Mouse (Mus musculus) frontal cortex, postnatal 14 days (tissue): ENCODE measurements at regions not wholly inside any gene's neighbourhood (a gene's known extent, or its start where the extent isn't known, plus 50 kb on each side); places are given as distances from the start of the nearest gene placed in this dataset.
"Not testable (repeated sequence)": the region's sequence is repeated elsewhere in the genome, so short reads cannot be mapped to it uniquely, and the experiment has no call there.

Source experiments
- DNase-seq, 2 experiments: peaks; one replicate each; pipeline ENCODE4 v3.0.0; 2022; ENCODE audit warnings: low spot score in 2 of 2

GRCm38 (mm10) chr2:17946047-17946446 is 50.7 kb downstream of the H2al2a start:
- no peak for DNase-seq

GRCm38 (mm10) chr2:17945369-17945915 is 51.3 kb downstream of the H2al2a start:
- DNase-seq = no peak

- no peak for DNase-seq
These were observed 53.3 kb downstream of the H2al2a start for GRCm38 (mm10) chr2:17943506-17943905.

DNA sequence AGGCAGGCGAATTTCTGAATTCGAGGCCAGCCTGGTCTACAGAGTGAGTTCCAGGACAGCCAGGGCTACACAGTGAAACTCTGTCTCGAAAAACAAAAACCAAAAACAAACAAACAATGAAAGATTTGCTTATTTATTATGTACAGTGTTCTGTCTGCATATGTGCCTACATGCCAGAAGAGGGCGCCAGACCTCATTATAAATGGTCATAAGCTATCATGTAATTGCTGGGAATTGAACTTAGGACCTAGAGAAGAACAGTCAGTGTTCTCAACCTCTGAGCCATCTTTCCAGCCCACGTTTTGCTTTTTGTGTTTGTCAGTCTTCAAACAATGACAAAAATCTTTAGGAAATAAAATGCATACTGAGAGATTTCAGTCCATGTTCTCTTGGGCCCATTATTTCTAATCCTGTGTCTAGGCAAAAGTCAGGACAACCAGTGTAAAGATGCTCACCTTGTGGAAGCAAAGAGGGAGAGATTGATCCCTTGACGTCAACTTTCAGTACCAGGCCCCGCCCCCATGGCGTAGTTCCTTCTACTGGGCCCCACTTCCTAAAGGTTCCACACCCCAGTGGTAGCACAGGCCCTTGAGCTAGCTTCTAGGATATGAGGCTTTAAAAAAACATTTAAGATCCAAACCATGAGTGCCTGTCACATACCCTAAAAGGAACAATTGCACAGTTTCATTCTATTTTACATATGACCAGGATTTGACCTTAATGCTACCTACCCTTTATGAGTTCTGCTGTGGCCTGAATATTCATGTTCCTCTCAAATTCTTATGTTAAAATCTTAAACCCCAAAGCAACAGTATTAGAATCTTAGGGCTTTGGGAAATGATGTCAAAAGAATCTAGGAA is 54.0 kb downstream of the H2al2a start:
- no peak for DNase-seq

DNA sequence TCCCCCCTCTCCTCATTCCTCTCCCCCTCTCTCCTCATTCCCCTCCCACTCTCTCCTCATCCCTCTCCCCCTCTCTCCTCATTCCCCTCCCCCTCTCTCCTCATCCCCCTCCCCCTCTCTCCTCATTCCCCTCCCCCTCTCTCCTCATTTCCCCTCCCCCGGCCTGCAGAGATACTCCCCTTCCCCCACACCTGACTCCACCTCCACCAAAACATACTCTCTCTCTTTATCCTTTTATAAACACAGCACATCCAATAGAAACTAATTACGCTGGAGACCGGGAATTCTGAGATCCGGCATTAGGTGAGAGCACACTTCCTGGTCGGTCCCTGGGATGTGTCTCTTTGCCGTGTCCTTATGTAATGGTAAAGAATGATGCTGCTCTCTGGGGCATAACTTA is 54.8 kb downstream of the H2al2a start:
- DNase-seq = no peak

DNA sequence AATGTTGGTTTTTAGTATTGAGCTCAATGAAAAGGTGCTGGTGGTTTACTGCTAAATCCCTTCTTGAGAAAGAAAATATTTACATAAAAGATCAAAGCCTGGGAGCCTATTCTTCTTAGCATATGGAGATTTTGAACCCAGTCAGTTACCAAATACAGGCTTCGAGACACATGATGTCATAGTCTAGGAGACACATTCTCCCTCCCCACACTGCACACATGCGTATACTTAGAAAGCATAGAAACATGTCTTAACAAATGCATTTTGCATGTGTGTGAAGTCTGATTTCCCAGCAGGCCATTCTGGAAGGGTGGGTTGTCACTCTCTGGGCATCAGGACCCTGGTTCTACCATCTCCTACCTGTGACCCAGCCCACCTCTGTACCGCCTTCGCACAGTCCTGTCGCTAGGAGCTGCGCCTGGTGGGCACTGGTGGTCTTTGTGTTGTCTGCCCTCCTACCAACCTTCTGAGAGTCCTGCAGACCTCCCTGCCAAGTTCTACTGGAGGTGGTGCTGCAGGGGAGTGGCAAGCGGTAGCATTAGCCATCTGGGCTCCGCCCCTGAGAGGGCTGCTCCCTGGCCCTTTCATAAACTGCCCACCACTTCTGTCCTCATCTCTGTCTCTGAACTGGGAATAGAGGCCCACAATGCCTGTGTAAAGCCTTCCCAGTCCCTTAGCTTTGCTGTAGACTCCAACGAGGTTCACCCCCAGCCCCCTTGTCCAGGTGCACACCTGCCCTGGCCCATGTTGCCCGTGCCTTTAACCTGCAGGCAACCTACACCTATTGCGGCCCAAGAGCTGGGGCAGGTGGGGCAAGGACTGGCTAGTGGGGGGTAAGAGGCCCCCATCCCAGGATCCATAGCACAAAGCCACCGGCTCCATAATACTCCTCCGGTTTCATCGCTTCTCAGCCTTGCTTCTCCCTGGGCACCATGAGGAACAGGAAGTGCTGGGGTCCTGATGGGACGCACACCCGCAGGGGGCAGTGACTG is 56.6 kb downstream of the H2al2a start:
- not testable (repeated sequence) for DNase-seq

GRCm38 (mm10) chr2:17939183-17939856 is 57.4 kb downstream of the H2al2a start:
- no peak for DNase-seq

- DNase-seq = no peak
These were observed 60.1 kb downstream of the H2al2a start for GRCm38 (mm10) chr2:17936527-17937139.

DNA sequence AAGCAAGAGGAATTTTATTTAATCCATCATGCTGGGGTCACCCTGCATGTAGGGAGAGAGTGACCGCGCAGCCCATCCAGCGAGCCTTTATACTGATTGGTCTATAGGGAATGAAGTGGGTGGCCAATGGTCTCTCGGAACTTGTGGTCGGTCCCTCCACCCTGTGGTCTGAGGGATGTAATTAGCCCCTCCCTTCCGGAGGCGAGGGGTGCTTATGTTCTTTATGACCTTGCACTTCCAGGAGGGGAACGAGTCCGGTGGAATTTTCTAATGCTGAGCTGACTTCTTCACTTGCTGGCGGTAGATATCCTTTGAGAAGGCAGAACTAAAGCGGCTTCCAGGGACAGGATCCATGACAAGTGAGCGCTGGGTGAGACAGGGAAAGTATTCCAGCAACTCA is 60.8 kb downstream of the H2al2a start:
- DNase-seq = no peak

- no peak for DNase-seq
These were observed 61.3 kb downstream of the H2al2a start for GRCm38 (mm10) chr2:17935466-17935865.

DNA sequence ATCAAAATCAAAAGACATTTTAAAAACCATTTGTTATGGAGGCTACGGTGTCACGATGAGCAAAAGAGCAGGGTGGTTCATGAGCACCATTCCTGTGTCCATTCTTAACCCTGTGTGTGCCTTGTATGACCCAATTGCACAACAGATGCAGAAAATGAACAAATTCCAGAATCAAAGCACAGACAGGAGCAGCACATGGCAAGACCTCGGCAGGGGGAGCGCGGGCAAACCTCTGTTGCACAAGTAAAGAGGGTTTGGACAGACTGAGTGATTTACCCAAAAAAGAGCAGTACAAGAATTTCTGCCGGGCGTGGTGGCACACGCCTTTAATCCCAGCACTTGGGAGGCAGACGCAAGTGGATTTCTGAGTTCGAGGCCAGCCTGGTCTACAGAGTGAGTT is 62.1 kb downstream of the H2al2a start:
- no peak for DNase-seq

DNA sequence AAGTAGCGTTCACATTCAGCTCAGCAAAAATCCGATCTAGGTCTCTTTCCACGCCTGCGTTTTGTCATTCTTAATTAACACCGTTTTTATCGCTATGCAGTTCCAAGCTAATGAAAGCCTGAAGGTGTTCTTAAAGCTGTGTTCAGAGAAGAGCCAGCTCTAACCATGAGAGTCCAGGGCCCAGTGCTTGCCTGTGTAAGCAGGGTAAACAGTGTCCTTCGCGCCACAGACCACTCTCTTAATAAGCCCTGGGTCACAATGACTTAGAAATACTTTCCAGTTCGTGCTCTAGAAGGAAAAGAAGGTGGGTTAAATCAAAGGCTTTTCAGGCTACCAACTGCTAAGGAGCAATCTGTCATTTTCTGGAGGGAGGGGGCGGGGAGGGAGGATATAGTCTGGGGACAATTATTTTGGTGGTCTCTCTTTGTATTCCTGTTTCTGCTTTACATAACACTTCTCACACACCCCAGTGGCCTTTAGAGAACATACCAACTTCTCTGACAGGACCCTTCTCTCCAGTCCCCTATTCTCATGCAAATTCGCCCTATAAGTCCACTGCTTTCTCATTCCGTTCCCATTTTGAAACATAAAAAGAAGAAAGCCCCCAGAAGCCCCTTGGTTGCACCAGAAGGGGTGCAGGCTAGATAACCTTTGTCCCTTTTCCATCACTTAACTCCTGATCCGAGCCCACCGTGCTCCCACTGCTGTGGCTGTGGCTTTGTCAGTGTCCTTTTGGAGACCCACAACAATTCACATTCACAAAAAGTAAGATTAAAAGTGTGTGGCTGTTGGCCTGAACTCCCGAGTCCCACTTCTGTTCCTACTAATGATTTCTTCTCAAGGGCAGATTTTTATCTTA is 63.6 kb downstream of the H2al2a start:
- no peak for DNase-seq

DNA sequence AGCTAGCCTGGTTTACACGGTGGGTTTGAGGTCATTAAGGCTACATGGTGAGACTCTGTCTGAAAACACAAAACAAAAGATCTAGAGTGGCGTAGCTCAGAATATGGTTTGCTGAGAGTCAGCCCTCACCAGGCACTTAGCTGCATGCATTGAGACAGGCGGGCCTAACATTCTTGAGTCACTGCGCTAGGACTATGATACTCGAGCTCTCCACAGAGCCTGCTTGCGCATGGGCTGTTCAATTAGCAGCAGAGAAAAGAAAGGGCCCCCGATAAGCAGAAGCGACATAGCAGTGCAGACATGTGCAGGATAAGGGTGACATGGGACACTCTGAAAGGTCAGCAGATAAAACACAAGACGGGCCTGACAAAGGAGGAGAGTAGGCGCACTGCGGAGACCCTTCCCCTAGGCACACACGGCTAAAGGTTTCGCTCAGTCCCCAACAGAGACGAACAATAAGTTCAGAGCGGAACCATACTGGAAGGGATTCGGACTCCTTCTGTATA is 64.3 kb downstream of the H2al2a start:
- DNase-seq = no peak

DNA sequence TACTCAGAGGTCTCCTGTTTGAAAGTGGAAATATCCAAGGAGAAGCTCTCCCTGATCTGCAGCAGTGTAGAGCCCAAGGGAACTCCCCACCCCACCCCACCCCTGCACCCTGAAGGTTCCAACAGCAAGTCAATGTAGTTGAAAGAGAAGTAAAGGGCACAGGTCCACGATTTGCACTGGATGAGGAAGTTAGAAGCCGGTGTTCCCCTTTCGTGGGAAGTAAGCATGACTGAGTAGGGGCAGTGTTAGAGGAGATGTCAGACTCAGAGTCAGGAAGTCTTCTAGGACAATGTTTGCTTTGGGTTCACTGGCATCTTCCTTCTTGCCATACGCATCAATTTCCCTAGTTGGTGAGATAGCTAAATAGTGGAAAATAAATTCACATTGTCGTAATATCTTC is 64.9 kb downstream of the H2al2a start:
- DNase-seq = no peak

- no peak for DNase-seq
These were observed 77.7 kb downstream of the H2al2a start for GRCm38 (mm10) chr2:17918861-17919648.

- no peak for DNase-seq
These were observed 79.4 kb downstream of the H2al2a start for GRCm38 (mm10) chr2:17917238-17917946.

DNA sequence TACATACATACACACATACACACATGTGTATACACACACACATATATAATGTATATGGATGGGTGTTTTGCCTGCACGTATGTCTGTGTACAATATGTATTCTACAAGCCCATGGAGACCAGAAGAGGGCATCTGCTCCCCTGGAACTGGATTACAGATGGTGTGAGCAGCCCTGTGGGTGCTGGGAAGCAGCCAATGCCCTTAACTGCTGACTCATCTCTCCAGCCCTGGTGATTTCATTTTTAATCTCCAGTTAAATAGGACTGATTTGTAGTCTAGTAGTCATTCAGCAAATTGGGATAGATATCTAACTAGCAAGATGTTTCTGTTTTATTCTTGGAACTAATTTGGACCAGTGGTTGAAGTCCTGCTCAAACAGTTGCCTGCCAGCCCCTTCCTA is 94.1 kb downstream of the H2al2a start:
- no peak for DNase-seq

DNA sequence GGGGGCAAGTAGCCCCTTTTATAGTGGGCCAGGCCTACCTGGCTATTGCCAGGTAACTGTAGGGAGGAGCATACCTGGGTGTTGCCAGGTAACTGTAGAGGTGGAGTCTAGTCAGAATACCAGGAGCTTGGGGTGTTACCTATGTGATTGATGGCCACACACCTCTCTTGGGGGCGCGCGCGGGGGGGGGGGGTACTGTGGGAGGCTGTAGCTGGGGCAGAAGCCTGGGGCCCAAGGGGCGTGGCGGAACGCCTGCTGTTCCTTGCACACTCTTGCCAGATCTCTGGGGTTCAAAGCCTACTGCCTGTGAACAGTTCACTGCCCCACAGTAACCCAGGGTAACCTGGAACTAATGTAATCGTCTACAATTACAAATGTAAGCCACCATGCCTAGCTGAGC is 96.6 kb downstream of the H2al2a start:
- DNase-seq = no peak

GRCm38 (mm10) chr2:17898780-17899179 is 98.0 kb downstream of the H2al2a start:
- DNase-seq = no peak
